Mouse (Mus musculus) spleen, adult 2 months (tissue): Measurements from ENCODE around the gene Ift81. TPM values are rescaled to one million over a fixed set of nuclear protein-coding genes. Genes with fewer than 3 reads are reported as not detected.
A peak's percentile ranks its signal among the peaks of the same experiment; 100 is the strongest.

ENCODE experiments used
- DNase-seq, 2 experiments: peaks; one replicate each; pipeline versions ENCODE4 v3.0.0 to v3.0.0-alpha.2; 2012 to 2021; ENCODE audit warnings: low spot score in 2 of 2, low read depth in 1 of 2
- H3K27ac ChIP-seq: fragments of 200-500 bp; 2 replicates; pipeline ENCODE4 v1.5.1; 2012; ENCODE audit warnings: low read length, inconsistent platforms; ENCODE audit not compliant: insufficient read depth
- H3K27me3 ChIP-seq: fragments of 200-500 bp; 2 replicates; pipeline ENCODE4 v1.6.1; 2012; ENCODE audit warnings: mild to moderate bottlenecking, moderate library complexity, low read length, inconsistent platforms; ENCODE audit not compliant: control insufficient read depth, insufficient read depth
- H3K36me3 ChIP-seq: fragments of 200-500 bp; 2 replicates; pipeline ENCODE4 v1.6.1; 2012; ENCODE audit warnings: mild to moderate bottlenecking, low read length, inconsistent platforms; ENCODE audit not compliant: control insufficient read depth, insufficient read depth
- H3K4me1 ChIP-seq: fragments of 200-500 bp; 2 replicates; pipeline ENCODE4 v1.6.1; 2011; ENCODE audit warnings: inconsistent platforms; ENCODE audit not compliant: control insufficient read depth, insufficient read depth, insufficient read length
- H3K4me3 ChIP-seq: fragments of 200-500 bp; 2 replicates; pipeline ENCODE4 v1.5.1; 2011; ENCODE audit warnings: mild to moderate bottlenecking, inconsistent platforms; ENCODE audit not compliant: insufficient read depth, insufficient read length; ENCODE audit errors: extremely low read depth
- CTCF ChIP-seq: fragments of 200-500 bp; IDR thresholded peaks from 2 replicates; pipeline ENCODE4 v1.5.1; 2011; ENCODE audit warnings: mild to moderate bottlenecking, inconsistent platforms; ENCODE audit not compliant: insufficient read depth, insufficient read length, insufficient replicate concordance; ENCODE audit errors: extremely low read depth
- POLR2A ChIP-seq: fragments of 200-500 bp; IDR thresholded peaks from 2 replicates; pipeline ENCODE4 v1.6.1; 2011; ENCODE audit warnings: low read depth, low read length, inconsistent platforms
- WGBS: fragments of 180-500 bp; shearing (Covaris S2); methylation state at CpG from one replicate; pipeline ENCODE4 v1.1.7; 2018; 5-methylcytosine and 5-hydroxymethylcytosine counted together
- polyA plus RNA-seq: library from polyadenylated mRNA; depleted of rRNA; stranded (reverse); fragments of >200 nt; gene quantifications from 2 replicates; pipeline ENCODE4 v1.2.3, GENCODE M21; 2012

The Ift81 gene
- polyA plus RNA-seq, 1 experiment = 0.34 TPM

DNA sequence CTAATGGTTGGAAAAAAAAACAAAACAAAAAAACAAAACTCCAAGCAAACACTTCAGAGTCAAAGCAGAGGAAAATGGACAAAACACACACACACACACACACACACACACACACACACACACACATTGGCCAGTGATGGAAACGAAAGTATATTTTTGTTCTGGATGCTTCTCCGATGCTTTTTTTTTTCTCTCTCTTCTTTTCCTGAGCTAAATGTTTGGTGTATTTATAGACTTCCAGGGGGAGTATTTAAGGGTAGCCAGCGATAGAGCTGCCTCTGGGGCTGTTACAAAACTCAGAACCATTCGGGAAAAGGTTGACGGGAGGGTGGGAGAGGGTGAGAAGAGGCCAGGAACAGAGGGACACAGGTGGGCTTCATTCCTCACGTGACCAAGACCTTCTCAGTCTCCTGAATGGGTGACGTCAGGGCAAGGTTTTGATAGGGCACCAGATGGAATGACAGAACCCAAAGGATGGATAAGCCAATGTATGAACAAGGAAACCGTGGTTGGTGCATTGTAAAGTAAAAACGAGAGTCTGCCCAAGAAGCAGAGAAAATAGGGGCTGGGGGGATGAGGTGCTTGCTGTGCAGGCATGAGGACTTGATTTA lies 5.5 kb upstream of the Ift81 start:
- H3K36me3 ChIP-seq = no peaks in the 10 kb centered on the region
- H3K27me3 ChIP-seq = no peaks in the 10 kb centered on the region
- no peak overlapping the region for H3K4me3 ChIP-seq
- no peak for TF ChIP-seq POLR2A
- TF ChIP-seq CTCF = no peak
- no peak overlapping the region for H3K27ac ChIP-seq
- H3K4me1 ChIP-seq = no peaks in the 10 kb centered on the region
- 85% methylated on average over 9 of the region's 9 CpGs for WGBS
- DNase-seq = no peak

DNA sequence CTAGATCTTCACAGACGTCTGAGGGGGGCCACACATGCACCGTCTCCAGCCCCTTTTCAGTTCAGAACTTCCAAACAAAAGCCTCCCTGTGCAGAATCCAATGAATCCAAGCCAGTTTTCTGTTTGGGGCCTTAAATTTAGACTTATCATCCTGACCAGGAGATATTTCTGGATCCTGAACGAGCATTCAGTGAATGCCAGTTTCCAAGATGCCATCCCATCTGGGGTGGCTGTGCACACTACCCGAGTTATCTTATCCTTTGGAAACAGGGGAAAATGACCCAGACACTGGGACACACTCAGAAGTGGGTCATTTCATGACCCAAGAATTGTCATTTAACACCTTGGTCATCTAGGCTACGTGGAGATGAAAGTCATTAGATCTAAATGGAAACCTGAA lies 3.4 kb upstream of the Ift81 start:
- 86% methylated on average over 5 of the region's 5 CpGs for WGBS
- TF ChIP-seq POLR2A (no peak), CTCF (no peak)
- H3K4me1 ChIP-seq = no peaks in the 10 kb centered on the region; the same call in 1 of the 2 replicates
- no peak for DNase-seq
- H3K4me3 ChIP-seq = no peak overlapping the region
- no peaks in the 10 kb centered on the region for H3K36me3 ChIP-seq
- H3K27me3 ChIP-seq = no peaks in the 10 kb centered on the region
- no peak overlapping the region for H3K27ac ChIP-seq

DNA sequence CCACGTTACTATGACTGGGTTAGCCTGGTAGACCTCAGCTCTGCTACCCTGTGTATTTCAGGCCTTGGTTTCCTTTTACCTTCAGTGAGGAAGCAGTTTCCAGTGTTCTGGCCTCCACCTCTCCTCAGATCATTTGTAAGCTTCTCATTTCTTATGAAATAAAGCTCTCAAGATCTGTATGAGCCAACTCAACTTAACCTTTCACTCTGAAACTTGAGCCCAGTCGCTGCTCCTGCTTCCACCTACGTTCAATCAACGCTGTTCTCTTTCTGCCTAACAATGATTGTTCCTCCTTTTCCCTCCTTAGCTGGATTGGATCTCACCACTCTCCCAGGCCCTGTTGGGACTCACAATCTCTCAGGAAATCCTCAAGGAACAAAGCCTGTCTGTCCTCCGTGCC lies 2.7 kb downstream of the Ift81 start:
- no peak overlapping the region for H3K27ac ChIP-seq
- H3K4me1 ChIP-seq = no peaks in the 10 kb centered on the region; the same call in 1 of the 2 replicates
- no peak overlapping the region for H3K4me3 ChIP-seq
- H3K36me3 ChIP-seq = no peaks in the 10 kb centered on the region
- no peak for DNase-seq
- 74% methylated on average over 5 of the region's 5 CpGs for WGBS
- H3K27me3 ChIP-seq = no peaks in the 10 kb centered on the region
- no peak for TF ChIP-seq CTCF
- TF ChIP-seq POLR2A = no peak

DNA sequence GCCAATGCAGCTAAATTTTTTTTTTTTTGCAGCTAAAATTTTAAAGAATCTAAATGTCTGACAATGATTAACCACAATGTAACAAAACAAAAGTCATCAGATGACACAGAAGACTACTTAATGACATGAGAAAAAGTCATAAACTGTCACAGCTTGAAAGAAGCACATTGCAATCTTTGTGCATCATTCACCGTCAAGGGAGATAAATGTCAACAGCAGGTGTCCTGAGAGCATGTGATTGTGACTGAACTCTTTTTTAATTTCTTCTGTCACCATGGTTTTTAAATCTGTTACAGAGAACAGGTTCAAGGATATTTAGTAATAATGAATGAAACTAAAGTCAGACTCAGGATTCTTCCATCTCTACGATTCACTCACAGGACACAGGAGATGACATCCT lies 9.4 kb downstream of the Ift81 start:
- DNase-seq = no peak
- Histone ChIP-seq H3K27me3 (no peaks in the 10 kb centered on the region), H3K36me3 (no peaks in the 10 kb centered on the region), H3K4me3 (no peak overlapping the region), H3K27ac (no peak overlapping the region), H3K4me1 (peaks cover 3% of the 10 kb centered on the region)
- 91% methylated on average over 2 of the region's 2 CpGs for WGBS
- TF ChIP-seq POLR2A = no peak
- TF ChIP-seq CTCF = no peak

DNA sequence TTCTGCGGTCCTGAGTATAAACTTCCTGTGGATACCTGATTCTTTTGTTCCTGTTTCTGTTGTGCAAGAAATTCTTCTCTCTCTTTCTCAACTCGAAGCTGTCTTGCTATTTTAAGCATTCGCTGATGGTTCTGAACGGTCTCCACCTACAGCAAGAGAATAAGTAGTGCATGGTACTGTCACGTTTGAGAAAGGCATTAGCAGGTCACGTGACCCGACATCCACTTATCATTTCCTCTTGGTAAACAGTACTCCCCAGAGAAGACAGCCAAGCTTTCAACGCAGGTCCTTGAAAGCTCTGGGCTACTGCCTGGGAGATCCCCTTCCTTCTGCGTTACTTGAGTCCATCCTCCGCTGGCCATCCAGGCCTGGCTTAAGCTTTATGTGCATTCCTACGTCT lies 12.1 kb downstream of the Ift81 start:
- WGBS = 8% methylated on average over 11 of the region's 11 CpGs
- peak overlapping the region; percentile 3; the same call in 1 of the 2 replicates for H3K27ac ChIP-seq
- TF ChIP-seq CTCF = no peak
- TF ChIP-seq POLR2A = no peak
- no peaks in the 10 kb centered on the region for H3K27me3 ChIP-seq
- no peak overlapping the region for H3K4me3 ChIP-seq
- DNase-seq = peak; percentile 68 to 83
- peaks cover 3% of the 10 kb centered on the region for H3K4me1 ChIP-seq
- no peaks in the 10 kb centered on the region for H3K36me3 ChIP-seq

DNA sequence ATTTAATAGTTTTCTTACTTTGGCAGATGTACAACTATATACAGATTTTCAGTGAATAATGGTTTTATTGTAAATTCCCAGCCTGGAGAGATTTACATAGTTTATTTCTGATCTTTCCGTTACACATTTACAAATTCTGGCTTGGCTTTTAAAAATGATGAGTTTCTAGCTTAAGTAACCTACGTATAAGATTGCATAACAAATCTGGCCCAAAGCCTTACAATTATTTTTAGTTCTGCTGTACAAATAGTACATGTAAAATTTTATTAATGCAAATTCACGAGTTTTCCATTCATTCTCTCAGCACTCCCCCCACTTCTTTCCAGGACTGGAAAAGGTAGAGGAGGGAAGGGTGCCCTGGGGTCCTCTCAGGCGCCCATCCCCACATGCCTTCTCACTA lies 18.8 kb downstream of the Ift81 start:
- WGBS = 83% methylated on average over 4 of the region's 4 CpGs
- Histone ChIP-seq H3K4me3 (no peak overlapping the region), H3K36me3 (no peaks in the 10 kb centered on the region), H3K4me1 (no peaks in the 10 kb centered on the region), H3K27me3 (no peaks in the 10 kb centered on the region), H3K27ac (no peak overlapping the region)
- DNase-seq = no peak
- no peak for TF ChIP-seq POLR2A
- no peak for TF ChIP-seq CTCF

DNA sequence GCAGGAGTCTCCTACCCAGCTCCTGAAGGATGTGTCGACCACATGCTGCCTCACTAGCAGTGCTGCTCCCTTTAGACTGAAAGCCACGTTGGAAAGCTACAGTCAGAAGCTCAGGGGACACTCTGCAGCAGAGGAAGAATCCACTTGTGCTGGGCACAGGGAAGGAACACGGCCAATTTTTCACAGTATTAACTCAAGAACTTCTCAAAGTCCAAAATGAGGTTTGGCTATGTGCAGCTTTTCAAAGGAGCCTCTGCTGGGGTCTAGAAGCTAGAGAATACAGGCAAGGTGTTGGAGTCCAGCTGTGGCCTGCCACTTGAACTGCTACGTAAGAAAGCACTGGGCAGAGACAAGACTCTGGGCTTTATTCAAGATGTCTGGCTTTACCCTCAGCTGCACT lies 24.4 kb downstream of the Ift81 start:
- WGBS = 87% methylated on average over 4 of the region's 4 CpGs
- TF ChIP-seq POLR2A = no peak
- no peak for TF ChIP-seq CTCF
- H3K27ac ChIP-seq = no peak overlapping the region

DNA sequence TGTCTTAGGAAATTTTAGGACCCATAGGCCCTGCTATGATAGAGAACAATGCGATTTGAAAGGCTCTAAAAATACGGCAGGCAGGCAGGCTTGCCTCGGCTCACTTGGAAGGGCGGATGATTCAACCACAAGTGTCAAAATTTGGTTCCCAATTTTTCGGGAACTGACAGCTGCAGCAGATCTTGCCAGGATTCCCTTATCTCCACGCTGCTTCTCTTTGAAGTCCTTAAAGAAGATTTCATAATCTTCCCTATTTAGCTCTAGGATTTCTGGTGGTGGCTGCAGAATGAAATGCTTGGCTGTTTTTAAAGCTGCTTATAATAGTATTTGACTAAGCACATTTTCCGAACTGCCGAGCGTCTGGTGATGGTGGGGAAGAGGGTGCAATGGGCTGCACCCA lies 28.8 kb downstream of the Ift81 start:
- H3K27me3 ChIP-seq = no peaks in the 10 kb centered on the region
- TF ChIP-seq CTCF (no peak), POLR2A (no peak)
- no peaks in the 10 kb centered on the region for H3K36me3 ChIP-seq
- no peak overlapping the region for H3K27ac ChIP-seq
- no peak for DNase-seq
- H3K4me1 ChIP-seq = no peaks in the 10 kb centered on the region
- H3K4me3 ChIP-seq = no peak overlapping the region
- WGBS = 87% methylated on average over 9 of the region's 9 CpGs

More for the DNA sequence above, 24.4 kb downstream of the Ift81 start:
- no peaks in the 10 kb centered on the region for H3K27me3 ChIP-seq
- no peak overlapping the region for H3K4me3 ChIP-seq
- no peaks in the 10 kb centered on the region for H3K36me3 ChIP-seq
- DNase-seq = no peak
- no peaks in the 10 kb centered on the region for H3K4me1 ChIP-seq
